Mouse (Mus musculus) brain, embryonic 14.5 days (tissue): ENCODE measurements around the gene Hsd17b13.

ENCODE experiments used
- CTCF ChIP-seq: fragments of 200-500 bp; IDR thresholded peaks from 2 replicates; pipeline ENCODE4 v1.5.1; 2012; ENCODE audit warnings: inconsistent platforms, mild to moderate bottlenecking, moderate library complexity, borderline replicate concordance; ENCODE audit not compliant: insufficient read depth, insufficient read length; ENCODE audit errors: extremely low read depth
- POLR2A ChIP-seq: fragments of 200-500 bp; IDR thresholded peaks from 2 replicates; pipeline ENCODE4 v1.6.1; 2012; ENCODE audit warnings: mild to moderate bottlenecking, inconsistent platforms, borderline replicate concordance; ENCODE audit not compliant: poor library complexity, insufficient read depth, insufficient read length, severe bottlenecking; ENCODE audit errors: extremely low read depth

DNA sequence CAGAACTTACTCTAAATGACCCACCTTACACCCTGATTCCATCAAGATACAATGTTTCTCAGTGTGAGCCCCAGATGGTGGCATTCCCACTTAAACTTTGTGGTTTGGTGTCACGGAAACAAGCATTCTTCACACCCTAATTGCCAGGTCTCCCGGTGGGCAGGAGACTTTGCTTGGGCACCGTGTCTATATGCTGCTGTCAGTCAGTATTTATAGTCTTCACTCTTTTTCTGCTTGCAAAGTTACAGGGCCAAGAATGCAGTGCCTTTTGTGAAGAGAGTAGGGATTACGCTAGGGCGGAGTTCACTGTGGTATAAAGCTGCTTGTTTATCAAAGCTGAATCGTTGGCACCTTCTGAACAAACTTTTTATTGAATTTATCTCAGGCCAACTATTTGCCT, 34.0 kb downstream of the Hsd17b13 start:
- no peak for TF ChIP-seq CTCF
- TF ChIP-seq POLR2A: no peak
